Mouse (Mus musculus): ENCODE data around the gene Pkig. TPM values are rescaled to one million over a fixed set of nuclear protein-coding genes. Genes with fewer than 3 reads are reported as not detected.

Pkig gene
- polyA plus RNA-seq, 1 experiment from 2014 or later = 116 TPM

DNA sequence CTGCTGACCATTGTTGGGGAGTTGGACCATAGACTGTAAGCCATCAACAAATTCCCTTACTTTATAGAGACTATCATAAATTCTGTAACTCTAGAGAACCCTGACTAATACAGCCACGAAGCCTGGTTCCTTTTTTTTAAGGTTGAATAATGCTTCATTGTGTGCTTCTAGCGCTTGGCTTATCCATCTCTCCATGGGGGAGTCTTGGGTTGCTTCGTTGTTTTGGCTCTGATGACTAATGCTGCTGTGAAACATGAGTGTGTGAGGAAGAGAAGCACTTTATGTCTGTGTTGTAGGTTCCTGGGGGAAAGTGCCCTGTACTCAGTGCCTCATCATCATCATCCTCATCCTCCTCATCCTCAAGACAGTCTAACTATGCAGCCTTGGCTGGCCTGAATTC, 5.7 kb downstream of the Pkig start:
- no peaks in the 10 kb centered on the region for H3K36me3 ChIP-seq
- no peak overlapping the region for H3K4me3 ChIP-seq
- H3K27me3 ChIP-seq = no peaks in the 10 kb centered on the region
- no peak overlapping the region for H3K4me2 ChIP-seq
- peaks cover 26% of the 10 kb centered on the region for H3K4me1 ChIP-seq (replicated peaks)
- no peak for ATAC-seq (ENCODE audit: low read depth)
- WGBS = 32% methylated on average over 3 of the region's 3 CpGs
- no peaks in the 10 kb centered on the region for H3K9me3 ChIP-seq
- no peak overlapping the region for H3K9ac ChIP-seq
- H3K27ac ChIP-seq (replicated peaks) = no peak overlapping the region

DNA sequence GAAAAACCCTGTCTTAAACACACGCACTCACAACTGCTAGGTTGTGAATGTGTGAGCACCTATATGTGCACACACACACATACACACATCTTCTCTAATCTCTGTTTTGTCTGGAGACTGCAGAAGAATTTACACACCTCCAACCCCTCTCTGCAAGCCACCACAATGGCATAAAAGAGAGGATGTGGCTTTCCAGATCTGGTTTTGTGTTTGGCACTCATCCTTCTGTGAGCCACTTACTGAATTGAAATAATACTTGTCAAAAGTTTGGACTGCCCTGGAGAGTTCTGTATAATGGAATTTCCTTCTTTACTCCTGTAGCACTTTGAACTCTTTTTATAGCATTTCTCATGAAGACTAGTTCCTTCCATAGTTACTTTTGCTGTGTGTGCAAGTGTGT, 8.9 kb downstream of the Pkig start:
- ATAC-seq (ENCODE audit: low read depth) = no peak
- WGBS = 84% methylated on average over 1 of the region's 1 CpGs
- H3K27me3 ChIP-seq = no peaks in the 10 kb centered on the region
- no peaks in the 10 kb centered on the region for H3K4me1 ChIP-seq (replicated peaks)
- H3K9me3 ChIP-seq = no peaks in the 10 kb centered on the region
- no peaks in the 10 kb centered on the region for H3K36me3 ChIP-seq
- no peak overlapping the region for H3K4me3 ChIP-seq
- no peak overlapping the region for H3K9ac ChIP-seq
- H3K4me2 ChIP-seq = no peak overlapping the region
- no peak overlapping the region for H3K27ac ChIP-seq (replicated peaks)

DNA sequence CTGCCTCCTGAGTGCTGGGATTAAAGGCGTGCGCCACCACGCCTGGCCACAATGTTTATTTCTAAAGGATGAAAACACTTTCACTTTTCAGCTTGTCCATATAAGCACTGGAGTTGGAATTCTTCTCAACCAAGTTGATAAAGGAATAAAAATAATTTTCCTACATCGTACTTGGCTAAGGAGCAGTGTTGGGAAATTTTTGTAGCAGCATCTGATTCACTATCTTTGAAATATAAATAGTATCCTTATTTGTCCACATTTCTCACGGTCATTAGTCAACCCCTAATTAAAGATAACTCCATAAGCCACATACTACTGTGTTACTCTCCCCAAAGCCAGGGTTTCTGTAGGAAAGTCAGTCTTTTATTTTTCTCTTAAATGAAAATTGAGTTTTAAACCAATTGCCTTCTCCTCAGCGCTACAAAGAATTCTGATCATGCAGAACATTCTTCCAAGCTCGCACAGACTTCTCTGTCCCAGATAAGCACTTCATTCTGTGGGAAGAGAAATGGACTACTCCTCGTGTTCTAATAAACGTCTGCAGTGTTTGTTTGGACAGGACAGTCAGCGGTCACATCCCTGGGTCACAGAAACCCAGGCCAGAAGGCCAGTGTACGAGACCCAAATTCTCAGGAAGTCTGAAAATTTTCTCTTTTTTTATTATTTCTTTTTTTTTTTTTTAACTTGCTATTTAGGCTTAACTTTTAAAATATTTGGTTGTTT, 12.8 kb downstream of the Pkig start:
- WGBS = 90% methylated on average over 11 of the region's 11 CpGs
- no peak overlapping the region for H3K9ac ChIP-seq
- no peaks in the 10 kb centered on the region for H3K36me3 ChIP-seq
- no peaks in the 10 kb centered on the region for H3K9me3 ChIP-seq
- no peak for ATAC-seq (ENCODE audit: low read depth)
- H3K27ac ChIP-seq (replicated peaks) = no peak overlapping the region
- H3K4me2 ChIP-seq = no peak overlapping the region
- H3K4me3 ChIP-seq = no peak overlapping the region
- peaks cover 21% of the 10 kb centered on the region for H3K4me1 ChIP-seq (replicated peaks)
- H3K27me3 ChIP-seq = no peaks in the 10 kb centered on the region

DNA sequence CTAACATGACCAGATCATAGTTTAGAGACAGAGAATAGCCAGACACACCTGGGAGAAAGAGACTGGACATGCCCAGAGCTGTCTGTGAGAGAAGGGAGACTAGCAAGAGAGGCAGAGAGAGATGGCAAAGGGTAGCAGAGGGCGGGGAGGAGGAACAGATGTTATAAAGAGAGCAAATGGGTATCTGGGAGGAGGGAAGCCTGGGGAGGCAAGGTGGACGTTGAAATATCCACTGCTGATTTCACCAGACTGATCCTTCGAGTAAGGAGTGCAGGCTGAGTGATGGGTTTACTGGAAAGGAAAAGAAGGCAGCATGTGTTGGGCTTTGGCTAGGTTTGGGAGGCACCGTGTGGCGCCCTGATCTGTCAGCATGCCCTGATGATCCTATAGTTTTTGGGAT, 16.2 kb downstream of the Pkig start:
- Histone ChIP-seq H3K4me2 (no peak overlapping the region), H3K9me3 (no peaks in the 10 kb centered on the region), H3K36me3 (no peaks in the 10 kb centered on the region), H3K4me3 (no peak overlapping the region), H3K27me3 (no peaks in the 10 kb centered on the region), H3K27ac (replicated peaks) (no peak overlapping the region), H3K4me1 (replicated peaks) (peaks cover 24% of the 10 kb centered on the region), H3K9ac (no peak overlapping the region)
- ATAC-seq (ENCODE audit: low read depth) = no peak
- WGBS = 75% methylated on average over 5 of the region's 5 CpGs

DNA sequence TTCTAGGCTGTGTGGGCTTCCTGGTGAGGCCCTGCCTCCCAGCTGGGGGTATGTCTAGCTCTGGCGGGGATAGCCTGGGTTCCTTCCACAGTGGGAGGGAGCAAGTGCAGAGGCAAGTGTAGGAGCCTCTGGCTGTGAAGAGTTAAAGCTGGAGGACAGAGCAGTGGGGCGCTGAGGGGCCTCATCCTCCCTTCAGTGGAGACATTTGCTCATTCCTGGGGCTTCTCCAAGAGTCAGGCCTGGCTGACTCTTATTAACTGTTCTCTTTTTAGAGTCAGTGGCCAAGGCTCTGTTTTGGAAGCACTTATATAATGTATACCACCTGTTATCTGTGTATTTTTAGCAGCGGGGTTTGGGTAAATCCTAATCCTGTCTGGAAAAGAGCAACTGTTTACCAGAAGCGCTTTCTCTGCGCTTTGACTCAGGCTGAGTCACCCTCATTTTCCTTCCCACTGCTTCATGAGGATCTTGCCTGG, 17.0 kb downstream of the Pkig start:
- H3K36me3 ChIP-seq = no peaks in the 10 kb centered on the region
- H3K9ac ChIP-seq = no peak overlapping the region
- H3K4me2 ChIP-seq = no peak overlapping the region
- H3K27ac ChIP-seq (replicated peaks) = 0 out of 2 replicates have a peak overlapping the region, but pooled peaks have one; percentile 7
- no peaks in the 10 kb centered on the region for H3K27me3 ChIP-seq
- ATAC-seq (ENCODE audit: low read depth) = no peak
- H3K9me3 ChIP-seq = no peaks in the 10 kb centered on the region
- H3K4me3 ChIP-seq = no peak overlapping the region
- 55% methylated on average over 5 of the region's 5 CpGs for WGBS
- H3K4me1 ChIP-seq (replicated peaks) = peaks cover 24% of the 10 kb centered on the region

DNA sequence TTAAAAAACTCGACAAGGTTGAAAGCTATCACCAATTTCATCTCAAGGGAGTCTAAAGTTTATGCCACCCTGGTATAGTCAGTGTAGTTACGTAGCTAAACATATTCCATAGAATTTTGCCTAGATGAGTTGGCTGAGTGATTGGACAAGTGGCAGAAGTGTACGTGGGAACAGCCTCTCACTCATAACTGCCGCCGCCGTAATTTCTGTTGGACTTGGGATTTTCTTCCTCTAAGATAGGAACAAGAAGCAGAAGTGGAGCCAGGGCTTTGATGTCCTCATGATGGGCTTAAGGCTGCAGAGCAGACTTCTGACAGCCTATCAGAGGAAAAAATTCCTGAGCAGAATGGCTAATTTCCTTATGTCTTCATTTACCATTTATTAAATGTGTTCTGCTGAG, 17.5 kb downstream of the Pkig start:
- Histone ChIP-seq H3K9ac (no peak overlapping the region), H3K4me1 (replicated peaks) (peaks cover 24% of the 10 kb centered on the region), H3K36me3 (no peaks in the 10 kb centered on the region), H3K27me3 (no peaks in the 10 kb centered on the region), H3K9me3 (no peaks in the 10 kb centered on the region), H3K4me3 (no peak overlapping the region), H3K4me2 (no peak overlapping the region), H3K27ac (replicated peaks) (peak overlapping the region; percentile 28; the same call in 1 of the 2 replicates)
- WGBS = 85% methylated on average over 6 of the region's 6 CpGs
- no peak for ATAC-seq (ENCODE audit: low read depth)

DNA sequence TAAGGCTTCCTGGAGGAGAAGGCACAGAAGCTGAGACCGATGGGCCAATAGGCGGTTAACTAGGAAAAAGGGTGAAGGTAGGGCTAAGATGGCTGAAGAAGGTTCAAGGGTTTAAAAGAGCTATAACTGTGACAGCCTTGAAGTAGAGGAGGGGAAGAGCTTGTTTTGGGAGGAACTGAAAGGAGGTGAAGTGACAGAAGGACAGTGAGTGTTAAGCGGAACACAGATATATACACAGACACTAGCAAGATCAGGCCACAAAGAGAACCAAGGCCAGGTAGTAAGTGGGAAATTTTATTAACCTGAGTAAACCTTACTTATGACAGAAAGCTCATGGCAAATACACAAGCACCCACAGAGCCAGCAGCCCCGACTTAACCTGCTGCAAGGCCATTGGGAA, 18.1 kb downstream of the Pkig start:
- Histone ChIP-seq H3K27me3 (no peaks in the 10 kb centered on the region), H3K4me1 (replicated peaks) (peaks cover 24% of the 10 kb centered on the region), H3K36me3 (no peaks in the 10 kb centered on the region), H3K27ac (replicated peaks) (0 out of 2 replicates have a peak overlapping the region, but pooled peaks have one; percentile 28), H3K9me3 (no peaks in the 10 kb centered on the region), H3K9ac (0 out of 2 replicates have a peak overlapping the region, but pooled peaks have one; percentile 12), H3K4me3 (no peak overlapping the region), H3K4me2 (no peak overlapping the region)
- ATAC-seq (ENCODE audit: low read depth) = no peak
- WGBS = 96% methylated on average over 4 of the region's 4 CpGs

DNA sequence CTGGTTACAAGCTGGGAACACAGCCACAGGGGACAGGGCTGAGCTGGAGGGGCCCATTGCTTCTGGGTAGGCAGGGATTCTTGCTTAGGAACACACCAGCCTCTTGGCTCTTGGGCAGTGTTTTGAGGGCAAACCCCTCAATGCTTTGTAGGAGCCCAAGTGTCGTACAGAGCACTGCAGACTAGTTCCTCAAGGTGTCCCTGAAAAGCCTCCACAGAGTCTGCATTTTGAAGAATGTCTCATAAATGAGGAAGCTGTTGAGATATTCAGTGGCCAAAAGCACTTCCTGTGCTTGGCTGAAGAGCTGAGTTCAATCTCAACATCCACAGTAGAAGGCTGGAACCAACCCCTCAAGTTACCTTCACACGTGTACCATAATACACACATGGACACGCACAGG, 18.6 kb downstream of the Pkig start:
- no peak overlapping the region for H3K27ac ChIP-seq (replicated peaks)
- no peaks in the 10 kb centered on the region for H3K27me3 ChIP-seq
- no peaks in the 10 kb centered on the region for H3K9me3 ChIP-seq
- no peak overlapping the region for H3K9ac ChIP-seq
- no peaks in the 10 kb centered on the region for H3K36me3 ChIP-seq
- 96% methylated on average over 3 of the region's 3 CpGs for WGBS
- H3K4me3 ChIP-seq = no peak overlapping the region
- H3K4me1 ChIP-seq (replicated peaks) = peaks cover 24% of the 10 kb centered on the region
- ATAC-seq (ENCODE audit: low read depth) = no peak
- H3K4me2 ChIP-seq = no peak overlapping the region

DNA sequence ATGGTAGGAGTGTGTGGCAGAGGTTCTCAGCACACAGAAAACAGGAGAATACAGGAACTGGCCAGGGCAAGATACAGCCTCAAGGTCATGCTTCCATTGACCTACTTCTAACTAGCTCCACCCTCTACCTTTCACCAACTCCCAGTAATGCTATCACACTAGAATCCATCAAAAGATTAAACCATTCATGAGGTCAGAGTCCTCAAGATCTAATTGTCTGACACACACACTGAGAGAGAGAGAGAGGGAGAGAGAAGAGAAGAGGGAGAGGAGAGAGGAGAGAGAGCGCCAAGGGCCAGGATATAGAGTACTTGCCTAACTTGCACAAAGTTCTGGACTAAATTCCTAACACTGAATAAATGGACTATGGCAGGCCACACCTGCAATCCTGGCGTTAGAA, 24.2 kb downstream of the Pkig start:
- Histone ChIP-seq H3K9me3 (no peaks in the 10 kb centered on the region), H3K36me3 (no peaks in the 10 kb centered on the region), H3K27me3 (no peaks in the 10 kb centered on the region), H3K4me3 (no peak overlapping the region), H3K27ac (replicated peaks) (no peak overlapping the region), H3K4me2 (no peak overlapping the region), H3K9ac (no peak overlapping the region), H3K4me1 (replicated peaks) (peaks cover 18% of the 10 kb centered on the region)
- 95% methylated on average over 2 of the region's 2 CpGs for WGBS
- ATAC-seq (ENCODE audit: low read depth) = no peak

DNA sequence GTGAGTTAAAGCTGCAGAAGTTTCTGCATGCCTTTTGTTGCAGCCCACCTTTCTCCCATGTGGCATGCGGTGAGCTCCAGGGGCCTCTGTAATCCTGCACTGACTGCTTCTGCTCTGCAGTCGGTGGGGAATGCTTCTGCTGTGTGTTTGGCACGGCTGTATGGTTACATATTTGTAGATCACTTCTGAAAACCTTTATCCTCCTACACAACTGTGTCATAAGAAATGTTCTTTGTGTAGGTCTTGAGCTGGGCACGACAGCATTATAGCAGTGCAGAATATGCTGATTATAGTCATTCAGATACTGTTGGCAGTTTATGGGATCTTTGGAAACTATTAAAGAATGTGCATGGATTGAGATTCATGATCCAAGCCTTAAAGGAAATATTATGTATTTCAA, 27.1 kb downstream of the Pkig start:
- no peaks in the 10 kb centered on the region for H3K9me3 ChIP-seq
- H3K4me3 ChIP-seq = no peak overlapping the region
- no peak overlapping the region for H3K27ac ChIP-seq (replicated peaks)
- no peaks in the 10 kb centered on the region for H3K27me3 ChIP-seq
- no peaks in the 10 kb centered on the region for H3K36me3 ChIP-seq
- no peak for ATAC-seq (ENCODE audit: low read depth)
- H3K4me2 ChIP-seq = no peak overlapping the region
- H3K4me1 ChIP-seq (replicated peaks) = peaks cover 35% of the 10 kb centered on the region
- H3K9ac ChIP-seq = no peak overlapping the region
- 64% methylated on average over 4 of the region's 4 CpGs for WGBS

DNA sequence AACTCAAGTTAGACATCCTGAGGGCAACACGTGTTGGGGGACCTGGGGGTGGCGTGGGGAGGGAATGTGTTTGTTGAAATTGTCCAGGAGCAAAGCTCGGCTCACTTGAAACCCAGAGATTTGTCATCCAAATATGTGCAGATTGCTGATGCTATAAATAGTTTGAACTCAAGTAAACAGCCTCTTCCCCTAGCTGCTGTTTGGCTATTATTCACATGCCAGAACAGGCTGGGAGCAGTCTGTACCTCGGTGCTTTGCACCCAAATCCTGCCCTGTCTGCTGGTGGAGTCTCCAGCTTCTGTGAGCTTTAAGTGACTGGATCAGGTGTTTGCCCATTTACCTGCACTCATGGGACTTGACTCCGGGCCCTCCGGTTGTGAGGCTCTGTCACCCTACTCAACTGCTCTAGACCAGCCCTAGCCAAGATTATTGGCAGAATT, 27.6 kb downstream of the Pkig start:
- H3K36me3 ChIP-seq = no peaks in the 10 kb centered on the region
- no peaks in the 10 kb centered on the region for H3K27me3 ChIP-seq
- WGBS = 70% methylated on average over 6 of the region's 6 CpGs
- no peak for ATAC-seq (ENCODE audit: low read depth)
- H3K4me1 ChIP-seq (replicated peaks) = peaks cover 40% of the 10 kb centered on the region
- H3K9ac ChIP-seq = no peak overlapping the region
- H3K27ac ChIP-seq (replicated peaks) = no peak overlapping the region
- no peak overlapping the region for H3K4me2 ChIP-seq
- H3K9me3 ChIP-seq = no peaks in the 10 kb centered on the region
- H3K4me3 ChIP-seq = no peak overlapping the region

DNA sequence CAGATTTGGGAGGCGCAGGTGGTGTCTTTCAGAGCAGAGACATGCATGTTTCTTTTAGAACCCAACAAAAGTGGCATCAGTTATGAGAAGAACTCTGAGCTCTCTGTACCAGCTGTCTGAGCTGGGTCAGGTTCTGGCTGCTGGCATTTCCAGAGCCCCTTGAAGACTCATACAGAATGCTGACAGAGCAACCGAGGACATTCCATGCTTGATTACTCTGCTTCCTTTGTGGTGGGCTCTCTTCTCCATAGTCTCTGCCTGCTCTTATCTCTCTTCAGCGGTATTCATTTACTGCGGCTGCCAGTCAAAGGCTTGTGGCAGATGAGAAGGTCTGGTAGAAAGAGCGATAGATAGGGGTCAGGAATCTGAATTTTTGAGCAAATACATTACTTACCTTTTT, 28.0 kb downstream of the Pkig start:
- Histone ChIP-seq H3K9me3 (no peaks in the 10 kb centered on the region), H3K36me3 (no peaks in the 10 kb centered on the region), H3K27me3 (no peaks in the 10 kb centered on the region), H3K4me1 (replicated peaks) (peaks cover 44% of the 10 kb centered on the region), H3K27ac (replicated peaks) (no peak overlapping the region), H3K9ac (no peak overlapping the region), H3K4me3 (no peak overlapping the region), H3K4me2 (no peak overlapping the region)
- no peak for ATAC-seq (ENCODE audit: low read depth)
- WGBS = 83% methylated on average over 5 of the region's 5 CpGs

DNA sequence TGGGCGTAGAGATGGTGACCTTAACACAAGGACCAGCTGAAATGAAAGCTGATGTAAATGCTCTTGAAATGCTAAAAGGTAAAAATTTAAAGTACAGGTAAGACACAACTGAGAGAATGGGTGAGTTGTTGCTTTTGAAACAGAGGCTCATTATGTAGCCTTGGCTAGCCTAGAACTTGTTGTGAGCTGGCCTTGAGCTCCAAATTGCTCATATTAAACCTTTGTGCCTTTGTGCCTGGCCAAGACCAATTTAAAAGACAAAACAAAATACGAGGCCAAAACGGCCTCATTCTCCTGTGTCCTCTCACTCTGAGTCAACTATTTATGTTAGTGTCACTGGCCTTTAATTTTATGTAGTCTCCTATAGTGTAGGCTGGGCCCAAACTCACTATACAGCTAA, 28.7 kb downstream of the Pkig start:
- Histone ChIP-seq H3K4me2 (no peak overlapping the region), H3K9ac (no peak overlapping the region), H3K9me3 (no peaks in the 10 kb centered on the region), H3K4me1 (replicated peaks) (peaks cover 47% of the 10 kb centered on the region), H3K4me3 (no peak overlapping the region), H3K27ac (replicated peaks) (no peak overlapping the region), H3K36me3 (no peaks in the 10 kb centered on the region), H3K27me3 (no peaks in the 10 kb centered on the region)
- 51% methylated on average over 3 of the region's 3 CpGs for WGBS
- ATAC-seq (ENCODE audit: low read depth) = no peak
